Mouse (Mus musculus) liver, embryonic 14.5 days (tissue): ENCODE measurements at regions not wholly inside any gene's neighbourhood (a gene's known extent, or its start where the extent isn't known, plus 50 kb on each side); places are given as distances from the start of the nearest gene placed in this dataset.

Experiments used
- CTCF ChIP-seq: IDR thresholded peaks from 2 replicates; pipeline ENCODE4 v1.5.1; 2016; ENCODE audit warnings: antibody characterized with exemption, low read depth, control low read depth
- EP300 ChIP-seq: IDR thresholded peaks from 2 replicates; pipeline ENCODE4 v1.6.1; 2016; ENCODE audit warnings: antibody characterized with exemption, low read depth

DNA sequence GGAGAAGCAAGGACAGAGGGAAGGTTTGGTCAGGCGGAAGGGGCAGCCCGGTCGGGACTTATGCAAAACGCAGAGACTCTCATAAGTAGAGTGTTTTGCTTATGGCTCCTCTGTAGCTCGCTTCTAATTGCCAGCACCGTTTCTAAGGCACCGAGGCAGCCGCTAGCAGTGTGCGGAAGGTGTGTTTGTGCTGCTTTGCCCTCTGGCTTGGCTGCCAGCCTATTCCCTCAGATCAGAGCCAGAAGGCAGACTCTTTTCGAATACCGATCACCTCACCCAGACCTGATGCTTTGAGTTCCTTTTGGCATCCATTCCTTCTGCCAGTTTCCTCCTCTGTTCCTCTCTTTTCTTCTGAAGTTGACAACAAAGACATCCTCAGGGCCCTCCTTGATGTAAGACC, 93.4 kb upstream of the Ttc29 start:
- TF ChIP-seq CTCF (no peak), EP300 (no peak)
